Mouse (Mus musculus) hindbrain, embryonic 16.5 days (tissue): Measurements from ENCODE around the gene B3gnt2. TPM values are rescaled to one million over a fixed set of nuclear protein-coding genes. Genes with fewer than 3 reads are reported as not detected.

ENCODE experiments used
- ATAC-seq: fragments of 200-750 bp; cut with Nextera tagmentation; 2 replicates; pipeline ENCODE4 v1.8.0; 2017; ENCODE audit warnings: moderate TSS enrichment, moderate library complexity
- H3K27ac ChIP-seq: fragments of 300-500 bp; sonication (generic); 2 replicates; pipeline ENCODE4 v1.5.1; 2014; ENCODE audit warnings: low read depth, mild to moderate bottlenecking, control low read depth, low read length, moderate library complexity
- H3K27me3 ChIP-seq: fragments of 300-500 bp; sonication (generic); replicated peaks from 2 replicates; pipeline ENCODE4 v1.6.1; 2014; ENCODE audit warnings: low read length; ENCODE audit not compliant: control insufficient read depth, insufficient read depth
- H3K36me3 ChIP-seq: fragments of 300-500 bp; sonication (generic); 2 replicates; pipeline ENCODE4 v1.6.1; 2014; ENCODE audit warnings: mild to moderate bottlenecking, low read length, moderate library complexity, mixed read lengths; ENCODE audit not compliant: control insufficient read depth, insufficient read depth
- H3K4me1 ChIP-seq: fragments of 300-500 bp; sonication (generic); 2 replicates; pipeline ENCODE4 v1.6.1; 2014; ENCODE audit warnings: low read depth, low read length; ENCODE audit not compliant: control insufficient read depth, insufficient read depth
- H3K4me2 ChIP-seq: fragments of 300-500 bp; sonication (generic); 2 replicates; pipeline ENCODE4 v1.6.1; 2014; ENCODE audit warnings: mild to moderate bottlenecking, low read length, control low read depth, moderate library complexity
- H3K4me3 ChIP-seq: fragments of 300-500 bp; sonication (generic); 2 replicates; pipeline ENCODE4 v1.5.1; 2014; ENCODE audit warnings: mild to moderate bottlenecking, low read length, control low read depth, moderate library complexity
- H3K9ac ChIP-seq: fragments of 300-500 bp; sonication (generic); 2 replicates; pipeline ENCODE4 v1.6.1; 2014; ENCODE audit warnings: low read depth, mild to moderate bottlenecking, control low read depth, low read length, moderate library complexity
- H3K9me3 ChIP-seq: fragments of 300-500 bp; sonication (generic); 2 replicates; pipeline ENCODE4 v1.6.1; 2014; ENCODE audit warnings: mild to moderate bottlenecking, low read length, moderate library complexity; ENCODE audit not compliant: control insufficient read depth
- WGBS: fragments of 180-500 bp; shearing (Covaris S2); extraction: QIAGEN DNeasy Blood & Tissue Kit; methylation state at CpG from one replicate; pipeline ENCODE4 v1.1.7; 2014; 5-methylcytosine and 5-hydroxymethylcytosine counted together
- polyA plus RNA-seq: library from polyadenylated mRNA; unstranded; fragments of >200 nt; fragmentation: Nextera tagmentation; extraction: Ambion mirVana; gene quantifications from 2 replicates; pipeline ENCODE4 v1.2.1, GENCODE M21; 2015

B3gnt2 gene
- polyA plus RNA-seq, 1 experiment from 2014 or later = 2.7 TPM

- no peak overlapping the region for H3K4me2 ChIP-seq
- H3K9me3 ChIP-seq = no peaks in the 10 kb centered on the region
- no peaks in the 10 kb centered on the region for H3K4me1 ChIP-seq
- H3K36me3 ChIP-seq = no peaks in the 10 kb centered on the region
- no peak overlapping the region for H3K4me3 ChIP-seq
- no peak overlapping the region for H3K9ac ChIP-seq
- no peaks in the 10 kb centered on the region for H3K27me3 ChIP-seq
- no peak for ATAC-seq
- no peak overlapping the region for H3K27ac ChIP-seq
- 81% methylated on average over 1 of the region's 1 CpGs for WGBS
Observed at GRCm38 (mm10) chr11:22794734-22795133, 66.0 kb downstream of the B3gnt2 start.

- ATAC-seq = no peak
- H3K4me3 ChIP-seq = no peak overlapping the region
- 89% methylated on average over 1 of the region's 1 CpGs for WGBS
- no peak overlapping the region for H3K9ac ChIP-seq
- H3K27me3 ChIP-seq = no peaks in the 10 kb centered on the region
- H3K4me2 ChIP-seq = no peak overlapping the region
- H3K4me1 ChIP-seq = no peaks in the 10 kb centered on the region
- H3K36me3 ChIP-seq = no peaks in the 10 kb centered on the region
- no peaks in the 10 kb centered on the region for H3K9me3 ChIP-seq
- no peak overlapping the region for H3K27ac ChIP-seq
Observed at GRCm38 (mm10) chr11:22793881-22794203, 66.9 kb downstream of the B3gnt2 start.

GRCm38 (mm10) chr11:22793176-22793880 is 67.4 kb downstream of the B3gnt2 start:
- Histone ChIP-seq H3K9me3 (no peaks in the 10 kb centered on the region), H3K36me3 (no peaks in the 10 kb centered on the region), H3K4me3 (no peak overlapping the region), H3K4me1 (no peaks in the 10 kb centered on the region), H3K9ac (no peak overlapping the region), H3K27me3 (no peaks in the 10 kb centered on the region), H3K27ac (no peak overlapping the region), H3K4me2 (no peak overlapping the region)
- no peak for ATAC-seq
- WGBS = 79% methylated on average over 3 of the region's 3 CpGs

- Histone ChIP-seq H3K4me1 (no peaks in the 10 kb centered on the region), H3K4me2 (no peak overlapping the region), H3K9ac (no peak overlapping the region), H3K9me3 (no peaks in the 10 kb centered on the region), H3K36me3 (no peaks in the 10 kb centered on the region), H3K27me3 (no peaks in the 10 kb centered on the region), H3K4me3 (no peak overlapping the region), H3K27ac (no peak overlapping the region)
- ATAC-seq = no peak
- 86% methylated on average over 1 of the region's 1 CpGs for WGBS
Observed at GRCm38 (mm10) chr11:22792149-22792548, 68.6 kb downstream of the B3gnt2 start.

- no peak overlapping the region for H3K27ac ChIP-seq
- H3K36me3 ChIP-seq = no peaks in the 10 kb centered on the region
- H3K9ac ChIP-seq = no peak overlapping the region
- ATAC-seq = no peak
- no peak overlapping the region for H3K4me2 ChIP-seq
- 87% methylated on average over 5 of the region's 5 CpGs for WGBS
- no peak overlapping the region for H3K4me3 ChIP-seq
- no peaks in the 10 kb centered on the region for H3K4me1 ChIP-seq
- H3K27me3 ChIP-seq = no peaks in the 10 kb centered on the region
- no peaks in the 10 kb centered on the region for H3K9me3 ChIP-seq
Observed at GRCm38 (mm10) chr11:22791726-22792125, 69.0 kb downstream of the B3gnt2 start.

- no peak overlapping the region for H3K4me3 ChIP-seq
- no peaks in the 10 kb centered on the region for H3K27me3 ChIP-seq
- no peak overlapping the region for H3K9ac ChIP-seq
- H3K4me1 ChIP-seq = no peaks in the 10 kb centered on the region
- ATAC-seq = no peak
- WGBS = 98% methylated on average over 2 of the region's 2 CpGs
- no peak overlapping the region for H3K27ac ChIP-seq
- H3K36me3 ChIP-seq = no peaks in the 10 kb centered on the region
- no peaks in the 10 kb centered on the region for H3K9me3 ChIP-seq
- H3K4me2 ChIP-seq = no peak overlapping the region
Observed at GRCm38 (mm10) chr11:22787833-22788232, 72.9 kb downstream of the B3gnt2 start.

GRCm38 (mm10) chr11:22784477-22784876 is 76.3 kb downstream of the B3gnt2 start:
- ATAC-seq = no peak
- Histone ChIP-seq H3K4me1 (no peaks in the 10 kb centered on the region), H3K27ac (no peak overlapping the region), H3K27me3 (no peaks in the 10 kb centered on the region), H3K4me2 (no peak overlapping the region), H3K4me3 (no peak overlapping the region), H3K9ac (no peak overlapping the region), H3K9me3 (no peaks in the 10 kb centered on the region), H3K36me3 (no peaks in the 10 kb centered on the region)
- 84% methylated on average over 3 of the region's 3 CpGs for WGBS

- Histone ChIP-seq H3K4me3 (no peak overlapping the region), H3K9ac (no peak overlapping the region), H3K36me3 (no peaks in the 10 kb centered on the region), H3K4me1 (no peaks in the 10 kb centered on the region), H3K27me3 (no peaks in the 10 kb centered on the region), H3K4me2 (no peak overlapping the region), H3K9me3 (no peaks in the 10 kb centered on the region), H3K27ac (no peak overlapping the region)
- no peak for ATAC-seq
- 77% methylated on average over 13 of the region's 13 CpGs for whole genome bisulfite sequencing
Observed at GRCm38 (mm10) chr11:22782705-22783124, 78.0 kb downstream of the B3gnt2 start.

- no peak for ATAC-seq
- H3K9me3 ChIP-seq = no peaks in the 10 kb centered on the region
- no peaks in the 10 kb centered on the region for H3K27me3 ChIP-seq
- H3K9ac ChIP-seq = no peak overlapping the region
- H3K4me2 ChIP-seq = no peak overlapping the region
- no peaks in the 10 kb centered on the region for H3K4me1 ChIP-seq
- no peaks in the 10 kb centered on the region for H3K36me3 ChIP-seq
- H3K4me3 ChIP-seq = no peak overlapping the region
- no peak overlapping the region for H3K27ac ChIP-seq
Observed at GRCm38 (mm10) chr11:22781190-22781589, 79.6 kb downstream of the B3gnt2 start.

- no peak overlapping the region for H3K4me2 ChIP-seq
- ATAC-seq = no peak
- H3K9ac ChIP-seq = no peak overlapping the region
- H3K27ac ChIP-seq = no peak overlapping the region
- no peaks in the 10 kb centered on the region for H3K27me3 ChIP-seq
- 88% methylated on average over 2 of the region's 2 CpGs for WGBS
- no peaks in the 10 kb centered on the region for H3K9me3 ChIP-seq
- H3K4me3 ChIP-seq = no peak overlapping the region
- H3K36me3 ChIP-seq = no peaks in the 10 kb centered on the region
- H3K4me1 ChIP-seq = no peaks in the 10 kb centered on the region
Observed at GRCm38 (mm10) chr11:22780761-22781160, 80.0 kb downstream of the B3gnt2 start.
